Mouse (Mus musculus) liver, adult 2 months (tissue): ENCODE results near the gene Crnkl1.

ENCODE experiments used
- CTCF ChIP-seq: fragments of 200-500 bp; IDR thresholded peaks from 2 replicates; pipeline ENCODE4 v1.5.1; 2011; ENCODE audit warnings: low read depth, low read length, control low read depth
- POLR2A ChIP-seq: fragments of 200-500 bp; IDR thresholded peaks from 2 replicates; pipeline ENCODE4 v1.6.1; 2011; ENCODE audit warnings: low read length, control low read depth; ENCODE audit not compliant: insufficient read depth; ENCODE audit errors: extremely low read depth

DNA sequence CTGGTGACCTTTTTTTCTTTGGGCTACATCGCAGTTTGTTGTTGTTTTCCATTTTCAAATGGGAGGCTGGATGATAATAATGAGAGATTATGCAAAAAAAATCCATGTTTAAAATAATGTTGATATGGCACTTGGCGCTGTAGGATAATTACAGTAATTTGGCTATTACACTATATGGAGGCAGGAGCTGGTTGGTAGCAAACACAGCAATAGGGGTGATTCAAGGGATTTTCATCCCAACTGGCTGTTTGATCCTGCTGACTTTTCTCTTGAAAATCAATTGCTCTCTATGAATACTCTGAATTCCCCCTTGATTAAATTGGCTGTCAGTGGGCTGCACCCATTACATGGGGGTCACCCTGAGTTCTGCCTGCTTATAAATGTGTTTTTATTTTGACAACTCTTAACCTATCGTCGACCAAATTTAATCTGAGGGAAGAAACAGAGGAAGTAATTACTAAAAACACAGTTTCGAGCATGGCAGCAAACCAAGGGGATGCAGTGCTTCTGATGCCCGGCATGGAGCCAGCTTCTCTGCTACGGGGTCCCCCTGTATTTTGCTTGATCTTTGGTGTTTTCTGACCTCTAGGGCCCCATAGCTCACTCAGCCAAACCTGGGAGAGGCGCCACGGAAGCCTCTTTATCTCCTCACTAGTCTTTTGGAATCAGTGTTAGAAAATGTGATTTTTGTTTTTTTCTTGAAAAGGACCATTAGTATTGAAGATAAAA, 47.7 kb upstream of the Crnkl1 start:
- no peak for TF ChIP-seq CTCF
- no peak for TF ChIP-seq POLR2A
